Mouse (Mus musculus): ENCODE data around the gene Tfdp1.

DNA sequence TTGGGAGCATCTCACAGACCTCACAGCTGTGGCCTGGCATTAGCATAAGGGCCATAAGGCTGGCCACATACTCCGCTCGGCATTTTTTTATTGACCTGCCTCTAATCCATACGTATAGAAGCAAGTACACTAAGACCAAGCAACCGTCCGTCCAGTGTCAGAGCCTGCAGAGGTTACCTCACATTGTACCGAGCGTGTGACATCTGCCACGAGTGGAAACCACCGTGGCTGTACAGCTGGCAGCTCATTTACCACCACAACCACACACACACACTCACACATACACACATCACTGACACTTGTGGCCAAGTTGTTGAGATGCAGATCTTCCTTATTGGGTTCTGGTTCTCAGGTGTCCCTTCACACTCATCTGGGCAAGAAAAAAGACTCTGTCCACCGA, 21.9 kb upstream of the Tfdp1 start:
- no peak for TF ChIP-seq POLR2A (IDR thresholded peaks at IDR 0.05; ENCODE audit: low read depth, low read length)
- TF ChIP-seq CTCF (IDR thresholded peaks at IDR 0.05; ENCODE audit: borderline replicate concordance, insufficient read depth, low read length): no peak
